Mouse (Mus musculus) gastrocnemius, postnatal 14 days (tissue): ENCODE measurements at regions not wholly inside any gene's neighbourhood (a gene's known extent, or its start where the extent isn't known, plus 50 kb on each side); places are given as distances from the start of the nearest gene placed in this dataset.
"Not testable (repeated sequence)": the region's sequence is repeated elsewhere in the genome, so short reads cannot be mapped to it uniquely, and the experiment has no call there.

Source experiments
- DNase-seq: peaks from one replicate; pipeline ENCODE4 v3.0.0; 2021; ENCODE audit warnings: mixed read lengths
- intact Hi-C: fragments of 180-260 bp; cut with DNase I; formaldehyde crosslinking; loops from one replicate; pipeline ENCODE4 v1.15.1; 2025; ENCODE audit warnings: low total_unique reads

GRCm38 (mm10) chr16:12696939-12697621, 412.4 kb upstream of the Ercc4 start:
- DNase-seq, result no peak

DNA sequence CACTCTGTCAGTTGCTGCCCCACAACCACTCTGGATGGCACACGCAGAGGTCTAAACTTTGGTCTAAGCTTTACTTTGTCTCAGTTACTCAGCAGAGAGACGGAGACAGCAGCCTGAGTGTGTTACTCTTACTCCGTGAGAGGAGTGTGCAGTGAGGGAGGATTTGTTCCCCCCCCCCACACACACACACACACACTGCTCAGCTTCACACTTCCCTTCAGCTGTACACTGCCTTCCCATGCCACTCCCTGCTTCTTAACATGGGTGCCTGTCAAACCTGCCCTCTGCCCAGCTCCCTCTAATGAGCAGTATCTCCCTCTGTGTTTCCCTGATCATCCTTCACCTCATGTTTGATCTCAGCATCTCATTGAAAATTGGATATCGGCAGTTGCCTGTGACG, 409.9 kb upstream of the Ercc4 start:
- intact Hi-C loops, result no loop called here
- DNase-seq, result no peak

More at GRCm38 (mm10) chr16:12696939-12697621, 412.4 kb upstream of the Ercc4 start:
- intact Hi-C loops, result no loop called here

GRCm38 (mm10) chr16:12700088-12700487, 409.4 kb upstream of the Ercc4 start:
- intact Hi-C loops, result no loop called here
- DNase-seq, result no peak

- no peak for DNase-seq
- intact Hi-C loops, result no loop called here
Measured at GRCm38 (mm10) chr16:12703818-12704590, 405.5 kb upstream of the Ercc4 start.

- no peak for DNase-seq
- intact Hi-C loops, result no loop called here
Measured at GRCm38 (mm10) chr16:12706907-12707306, 402.6 kb upstream of the Ercc4 start.

- intact Hi-C loops, DNase-seq: not testable (repeated sequence)
Measured at GRCm38 (mm10) chr16:12721368-12721767, 388.1 kb upstream of the Ercc4 start.

DNA sequence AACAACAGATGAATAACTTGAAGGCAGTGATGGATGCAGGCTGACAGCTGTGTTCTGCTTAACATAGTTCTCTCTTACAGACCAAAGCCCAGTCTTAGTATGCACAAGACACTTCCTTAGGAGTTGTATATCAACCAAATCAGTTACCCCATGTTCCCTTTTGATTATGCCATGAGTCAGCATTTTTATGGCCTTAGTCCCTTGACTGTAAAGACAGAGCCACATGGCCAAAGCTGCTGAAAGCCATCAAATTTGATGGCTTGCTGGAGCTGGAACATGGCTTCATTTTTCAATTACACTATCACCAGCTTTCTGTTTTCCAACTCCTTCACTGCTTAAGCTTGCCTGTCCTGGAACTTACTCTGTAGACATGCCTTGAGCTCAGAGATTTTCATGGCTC, 383.4 kb upstream of the Ercc4 start:
- no peak for DNase-seq
- intact Hi-C loops, result no loop called here

DNA sequence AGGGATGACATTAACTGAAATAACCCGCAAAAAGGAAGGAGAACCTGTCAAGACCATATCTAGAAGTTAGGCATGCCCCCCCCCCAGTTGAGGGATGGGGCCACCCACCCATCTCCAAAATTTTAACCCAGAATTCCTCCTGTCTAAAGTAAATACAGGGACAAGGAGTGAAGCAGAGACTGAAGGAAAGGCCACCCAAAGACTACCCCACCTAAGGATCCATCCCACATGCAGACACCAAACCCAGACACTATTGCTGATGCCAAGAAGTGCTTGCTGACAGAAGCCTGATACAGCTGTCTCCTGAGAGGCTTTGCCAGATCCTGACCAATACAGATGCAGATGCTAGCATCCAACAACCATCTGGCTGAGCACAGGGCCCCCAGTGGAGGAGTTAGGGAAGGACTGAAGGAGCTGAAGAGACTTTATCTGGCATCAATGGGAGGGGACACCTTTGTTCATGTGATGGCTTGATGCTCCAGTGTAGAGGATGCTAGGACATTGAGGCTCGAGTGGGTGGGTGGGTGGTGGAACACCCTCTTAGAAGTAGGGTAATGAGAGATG, 379.2 kb upstream of the Ercc4 start:
- intact Hi-C loops, DNase-seq: not testable (repeated sequence)

DNA sequence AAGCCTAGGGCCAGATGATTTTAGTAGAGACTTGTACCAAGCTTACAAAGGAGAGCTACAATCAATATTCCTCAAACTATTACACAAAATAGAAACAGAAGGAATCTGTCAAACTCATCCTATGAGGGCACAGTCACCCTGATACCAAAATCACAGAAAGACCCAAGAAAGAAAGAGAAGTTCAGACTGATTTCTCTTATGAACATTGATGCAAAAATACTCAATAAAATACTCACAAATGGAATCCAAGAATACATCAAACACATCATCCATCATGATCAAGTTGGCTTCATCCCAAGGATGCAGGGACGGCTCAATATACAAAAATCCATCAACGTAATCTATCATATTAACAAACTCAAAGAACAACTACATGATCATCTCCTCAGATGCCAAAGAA, 377.9 kb upstream of the Ercc4 start:
- intact Hi-C loops, result no loop called here
- DNase-seq, result no peak

- intact Hi-C loops, result no loop called here
- no peak for DNase-seq
Measured at GRCm38 (mm10) chr16:12742472-12742871, 367.0 kb upstream of the Ercc4 start.

GRCm38 (mm10) chr16:12753181-12753580, 356.3 kb upstream of the Ercc4 start:
- no peak for DNase-seq

GRCm38 (mm10) chr16:12754361-12754760, 355.1 kb upstream of the Ercc4 start:
- intact Hi-C loops, result no loop called here
- no peak for DNase-seq

More at GRCm38 (mm10) chr16:12753181-12753580, 356.3 kb upstream of the Ercc4 start:
- intact Hi-C loops, result no loop called here

DNA sequence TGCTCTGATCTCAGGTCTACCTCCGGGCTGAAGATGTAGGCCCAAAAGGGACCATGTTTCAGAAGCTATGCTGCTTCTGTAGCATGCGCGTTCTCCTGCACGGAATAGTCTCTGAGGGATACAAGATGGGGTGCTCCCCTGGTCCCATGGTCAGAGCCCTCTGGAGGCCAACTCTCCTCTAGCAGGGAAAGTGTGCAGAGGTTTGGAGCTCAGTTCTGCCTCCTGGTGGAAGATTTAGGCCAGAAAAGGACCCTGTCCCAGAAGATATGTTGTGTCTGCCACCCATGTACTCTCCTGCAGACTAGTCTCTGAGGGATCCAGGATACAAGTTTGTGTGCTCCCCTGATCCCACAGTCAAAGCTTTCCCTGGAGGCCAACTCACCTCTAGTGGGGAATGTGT, 350.9 kb upstream of the Ercc4 start:
- no peak for DNase-seq
- intact Hi-C loops, result no loop called here

DNA sequence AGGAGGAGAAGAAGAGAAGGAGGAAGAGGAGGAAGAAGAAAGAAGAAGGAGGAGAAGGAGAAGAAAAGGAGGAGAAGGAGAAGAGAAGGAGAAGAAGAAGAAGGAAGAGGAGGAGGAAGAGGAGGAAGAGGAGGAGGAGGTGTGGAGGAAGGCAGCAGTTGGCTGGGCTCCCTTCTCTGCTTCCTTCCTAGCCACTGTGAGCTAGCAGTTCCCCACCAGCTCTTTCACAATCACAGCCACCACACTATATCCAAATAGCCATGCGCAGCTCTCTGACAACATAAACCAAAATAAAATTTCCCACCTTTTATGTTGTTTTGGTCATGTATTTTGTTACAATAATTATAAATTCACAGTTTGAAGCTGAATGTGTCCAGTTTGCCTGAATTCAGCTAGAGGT, 345.3 kb upstream of the Ercc4 start:
- DNase-seq, result no peak
- intact Hi-C loops, result no loop called here

DNA sequence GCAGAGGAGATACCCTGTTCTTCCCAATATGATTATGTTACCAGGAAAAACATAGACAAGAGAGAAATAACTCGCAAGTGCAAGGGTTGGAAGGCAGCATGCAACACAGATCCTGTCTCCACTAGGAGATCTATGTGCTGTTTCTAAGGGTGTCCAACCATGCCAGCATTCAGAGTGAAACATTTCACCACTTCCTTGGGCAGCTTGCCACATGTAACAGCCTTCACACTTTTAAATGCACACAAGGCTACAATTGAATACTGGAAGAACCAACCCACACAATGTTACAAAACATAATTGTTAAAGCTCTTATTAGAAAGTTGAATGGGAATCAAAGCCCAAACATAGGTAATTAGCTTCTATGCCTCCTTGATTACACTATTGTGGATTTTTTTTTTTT, 344.9 kb upstream of the Ercc4 start:
- intact Hi-C loops, result no loop called here
- DNase-seq, result no peak

- DNase-seq, result no peak
- intact Hi-C loops, result no loop called here
Measured at GRCm38 (mm10) chr16:12766846-12767245, 342.6 kb upstream of the Ercc4 start.

DNA sequence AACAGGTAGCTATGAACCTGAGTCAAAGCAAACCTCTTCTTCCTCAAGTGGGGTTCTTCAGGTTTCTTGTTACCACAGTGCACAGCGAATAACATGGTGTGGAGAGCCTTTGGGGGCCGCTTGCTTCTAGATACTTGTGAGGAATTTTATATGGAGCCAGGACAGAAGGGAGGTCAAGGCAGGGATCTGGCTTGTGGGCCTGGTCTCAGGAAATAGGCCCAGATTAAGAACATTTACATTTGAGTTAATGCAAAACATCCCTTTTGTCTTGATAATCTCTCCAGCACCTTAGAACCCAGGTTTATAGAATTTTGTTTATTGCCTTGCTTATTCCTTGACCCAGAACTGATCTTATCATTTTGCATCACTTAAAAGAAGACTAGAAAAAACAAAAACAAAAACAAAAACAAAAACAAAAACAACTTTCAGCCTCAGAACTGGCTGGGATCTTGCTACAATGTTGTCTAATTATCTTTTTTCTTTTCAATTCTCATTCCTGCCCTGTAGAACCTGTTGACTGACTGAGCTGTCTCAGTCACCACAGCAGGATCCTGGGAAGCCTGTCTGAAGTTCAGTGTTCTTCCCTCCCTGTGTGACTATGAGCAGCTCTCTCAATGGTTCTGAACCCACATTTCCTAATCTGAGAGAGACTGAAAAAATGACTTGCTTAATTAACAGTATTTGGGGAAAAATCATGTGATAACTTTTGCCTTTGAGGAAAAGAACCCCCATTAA, 341.2 kb upstream of the Ercc4 start:
- intact Hi-C loops, result no loop called here
- no peak for DNase-seq

DNA sequence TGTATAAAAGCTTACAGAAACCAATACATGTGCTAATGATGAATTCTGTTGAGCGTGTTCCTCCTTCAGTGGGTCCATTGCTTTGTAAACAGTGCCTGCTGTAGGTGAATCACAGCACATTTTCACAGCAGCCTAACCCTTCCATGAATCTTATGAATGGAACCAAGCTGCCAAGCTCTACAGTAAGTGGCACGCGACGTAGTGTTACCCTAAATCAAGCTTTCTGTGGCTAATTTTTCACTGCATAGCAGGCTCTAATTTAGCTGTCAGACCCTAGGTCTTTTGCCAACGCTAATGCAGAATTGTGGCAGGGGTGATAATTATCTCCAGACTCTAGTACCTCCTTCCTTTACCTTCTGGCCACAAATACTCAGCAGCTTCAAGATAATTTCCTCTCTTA, 339.0 kb upstream of the Ercc4 start:
- intact Hi-C loops, result no loop called here

GRCm38 (mm10) chr16:12772535-12772934, 336.9 kb upstream of the Ercc4 start:
- no peak for DNase-seq
- intact Hi-C loops, result no loop called here

More for the DNA sequence above, 339.0 kb upstream of the Ercc4 start:
- DNase-seq, result no peak

GRCm38 (mm10) chr16:12775876-12776275, 333.6 kb upstream of the Ercc4 start:
- intact Hi-C loops, result no loop called here

More at GRCm38 (mm10) chr16:12775876-12776275, 333.6 kb upstream of the Ercc4 start:
- no peak for DNase-seq
